Mouse (Mus musculus) heart, embryonic 13.5 days (tissue): ENCODE measurements around the gene Gm32742. TPM values are rescaled to one million over a fixed set of nuclear protein-coding genes. Genes with fewer than 3 reads are reported as not detected.

ENCODE experiments used
- ATAC-seq: fragments of 200-750 bp; cut with Nextera tagmentation; 2 replicates; pipeline ENCODE4 v1.8.0; 2017; ENCODE audit warnings: moderate TSS enrichment; ENCODE audit not compliant: insufficient number of reproducible peaks, low FRiP score, low TSS enrichment; ENCODE audit errors: extremely low read depth
- H3K27ac ChIP-seq: fragments of 300-500 bp; sonication (generic); replicated peaks from 2 replicates; pipeline ENCODE4 v1.5.1; 2015; ENCODE audit warnings: moderate library complexity, mild to moderate bottlenecking, inconsistent platforms
- H3K27me3 ChIP-seq: fragments of 300-500 bp; sonication (generic); replicated peaks from 2 replicates; pipeline ENCODE4 v1.6.1; 2015; ENCODE audit warnings: mild to moderate bottlenecking, inconsistent platforms
- H3K36me3 ChIP-seq: fragments of 300-500 bp; sonication (generic); 2 replicates; pipeline ENCODE4 v1.6.1; 2015; ENCODE audit warnings: mild to moderate bottlenecking, inconsistent platforms
- H3K4me1 ChIP-seq: fragments of 300-500 bp; sonication (generic); 2 replicates; pipeline ENCODE4 v1.6.1; 2015; ENCODE audit warnings: inconsistent platforms
- H3K4me2 ChIP-seq: fragments of 300-500 bp; sonication (generic); 2 replicates; pipeline ENCODE4 v1.6.1; 2015; ENCODE audit warnings: inconsistent platforms, mild to moderate bottlenecking, moderate library complexity
- H3K4me3 ChIP-seq: fragments of 300-500 bp; sonication (generic); 2 replicates; pipeline ENCODE4 v1.5.1; 2015; ENCODE audit warnings: moderate library complexity, mild to moderate bottlenecking, inconsistent platforms
- H3K9ac ChIP-seq: fragments of 300-500 bp; sonication (generic); 2 replicates; pipeline ENCODE4 v1.6.1; 2015; ENCODE audit warnings: inconsistent platforms, mild to moderate bottlenecking, moderate library complexity
- H3K9me3 ChIP-seq: fragments of 300-500 bp; sonication (generic); 2 replicates; pipeline ENCODE4 v1.6.1; 2016; ENCODE audit warnings: inconsistent platforms
- WGBS: fragments of 180-500 bp; shearing (Covaris S2); methylation state at CpG from one replicate; pipeline ENCODE4 v1.1.7; 2015; ENCODE audit warnings: mixed read lengths; 5-methylcytosine and 5-hydroxymethylcytosine counted together
- microRNA counts: library from miRNA; unstranded; fragments of <30 nt; microRNA quantifications from one replicate; lab custom pipeline; 2016
- microRNA-seq: library from miRNA; unstranded; fragments of <30 nt; microRNA quantifications from one replicate; pipeline ENCODE4, GENCODE M21; 2016
- polyA plus RNA-seq: library from polyadenylated mRNA; unstranded; fragments of >200 nt; fragmentation: Nextera tagmentation; extraction: Ambion mirVana; gene quantifications from 2 replicates; pipeline ENCODE4 v1.2.1, GENCODE M21; 2015

The Gm32742 gene
- polyA plus RNA-seq, 1 experiment from 2014 or later: 0.01 TPM

GRCm38 (mm10) chr9:51102963-51103807 lies 62.1 kb downstream of the Gm32742 start:
- no peak for ATAC-seq
- no peak overlapping the region for H3K27ac ChIP-seq
- H3K27me3 ChIP-seq: peaks cover 28% of the 10 kb centered on the region
- H3K4me1 ChIP-seq: peaks cover 15% of the 10 kb centered on the region
- no peaks in the 10 kb centered on the region for H3K36me3 ChIP-seq
- H3K4me2 ChIP-seq: peak overlapping the region; percentile 100
- peak overlapping the region; percentile 83 for H3K9ac ChIP-seq
- H3K4me3 ChIP-seq: peak overlapping the region; percentile 68
- no peaks in the 10 kb centered on the region for H3K9me3 ChIP-seq
- 2% methylated on average over 44 of the region's 44 CpGs for WGBS

- Histone ChIP-seq H3K4me3 (peak within 1 kb of the TSS; percentile 68), H3K4me2 (peak within 1 kb of the TSS; percentile 100), H3K27ac (no peak within 1 kb of the TSS), H3K9ac (peak within 1 kb of the TSS; percentile 62), H3K36me3 (no peaks in the 10 kb centered on the region), H3K4me1 (peaks cover 15% of the 10 kb centered on the region), H3K9me3 (no peaks in the 10 kb centered on the region), H3K27me3 (peaks cover 28% of the 10 kb centered on the region)
- 10% methylated on average over 27 of the region's 27 CpGs for WGBS
- no peak; the same call in 1 of the 2 replicates for ATAC-seq
Observed at GRCm38 (mm10) chr9:51101756-51102425, 63.4 kb downstream of the Gm32742 start, which contains the start of gene 4833427G06Rik. Gene 4833427G06Rik, minus strand, starts transcription at chr9:51102078.

GRCm38 (mm10) chr9:51096306-51096705 lies 69.0 kb downstream of the Gm32742 start:
- peaks cover 8% of the 10 kb centered on the region; the same call in 1 of the 2 replicates for H3K27me3 ChIP-seq
- no peaks in the 10 kb centered on the region for H3K36me3 ChIP-seq
- peaks cover under 1% of the 10 kb centered on the region; the same call in 1 of the 2 replicates for H3K4me1 ChIP-seq
- no peak overlapping the region for H3K4me2 ChIP-seq
- H3K4me3 ChIP-seq: no peak overlapping the region
- H3K27ac ChIP-seq: no peak overlapping the region
- no peaks in the 10 kb centered on the region for H3K9me3 ChIP-seq
- ATAC-seq: no peak
- no peak overlapping the region for H3K9ac ChIP-seq
- 35% methylated on average over 2 of the region's 2 CpGs for WGBS

GRCm38 (mm10) chr9:51093697-51094096 lies 71.6 kb downstream of the Gm32742 start:
- Histone ChIP-seq H3K36me3 (no peaks in the 10 kb centered on the region), H3K4me3 (no peak overlapping the region), H3K4me1 (no peaks in the 10 kb centered on the region), H3K4me2 (no peak overlapping the region), H3K9ac (no peak overlapping the region), H3K27me3 (no peaks in the 10 kb centered on the region), H3K27ac (no peak overlapping the region), H3K9me3 (no peaks in the 10 kb centered on the region)
- WGBS: 32% methylated on average over 5 of the region's 5 CpGs
- no peak for ATAC-seq

- Histone ChIP-seq H3K36me3 (no peaks in the 10 kb centered on the region), H3K4me2 (no peak overlapping the region), H3K27me3 (no peaks in the 10 kb centered on the region; the same call in 1 of the 2 replicates), H3K4me1 (peaks cover 8% of the 10 kb centered on the region), H3K9me3 (no peaks in the 10 kb centered on the region), H3K9ac (no peak overlapping the region), H3K4me3 (no peak overlapping the region), H3K27ac (no peak overlapping the region)
- ATAC-seq: no peak
- 75% methylated on average over 5 of the region's 5 CpGs for WGBS
Observed at GRCm38 (mm10) chr9:51081614-51082013, 83.7 kb downstream of the Gm32742 start.

MicroRNAs encoded within 50 kb of the gene (microRNA counts, 519-probe panel; counts per million panel counts)
- microRNA mmu-miR-34b-3p (lab: Ali Mortazavi, UCI) (209 counts per million, percentile 61 among the panel's probes with 10 or more counts), microRNA mmu-miR-34b-5p (lab: Ali Mortazavi, UCI) (209 counts per million, percentile 61 among the panel's probes with 10 or more counts), microRNA mmu-miR-34c (lab: Ali Mortazavi, UCI) (6,103 counts per million, percentile 94 among the panel's probes with 10 or more counts)

Small RNA genes within 50 kb of the gene (microRNA-seq; reads per million reads assigned to microRNA genes)
- gene Mir34b (19.4 reads per million, percentile 35 among the genes with 10 or more reads in this experiment), gene Mir34c (547 reads per million, percentile 74 among the genes with 10 or more reads in this experiment)

Other genes starting within 250 kb of the Gm32742 start
- 12.6 and 13.4 TPM in 2 replicates for gene Sik2, start 156.4 kb downstream of the Gm32742 start, polyA plus RNA-seq
- gene Btg4, start 104.6 kb downstream of the Gm32742 start, polyA plus RNA-seq: not detected in 2 replicates
- gene Layn, start 88.4 kb downstream of the Gm32742 start, polyA plus RNA-seq: 8.3 and 8.6 TPM in 2 replicates
- gene 4833427G06Rik, start 63.4 kb downstream of the Gm32742 start, polyA plus RNA-seq: not detected in 2 replicates
- not detected in 2 replicates for gene Pou2af1, start 48.2 kb upstream of the Gm32742 start, polyA plus RNA-seq
- 3.4 and 4.1 TPM in 2 replicates for gene Colca2, start 113.1 kb upstream of the Gm32742 start, polyA plus RNA-seq
- gene 1810046K07Rik, start 163.4 kb upstream of the Gm32742 start, polyA plus RNA-seq: not detected in 2 replicates